Mouse (Mus musculus): Measurements from ENCODE around the gene Iqcd. TPM values are rescaled to one million over a fixed set of nuclear protein-coding genes. Genes with fewer than 3 reads are reported as not detected.

The Iqcd gene
- polyA plus RNA-seq, 1 experiment from 2014 or later: 1.7 TPM

DNA sequence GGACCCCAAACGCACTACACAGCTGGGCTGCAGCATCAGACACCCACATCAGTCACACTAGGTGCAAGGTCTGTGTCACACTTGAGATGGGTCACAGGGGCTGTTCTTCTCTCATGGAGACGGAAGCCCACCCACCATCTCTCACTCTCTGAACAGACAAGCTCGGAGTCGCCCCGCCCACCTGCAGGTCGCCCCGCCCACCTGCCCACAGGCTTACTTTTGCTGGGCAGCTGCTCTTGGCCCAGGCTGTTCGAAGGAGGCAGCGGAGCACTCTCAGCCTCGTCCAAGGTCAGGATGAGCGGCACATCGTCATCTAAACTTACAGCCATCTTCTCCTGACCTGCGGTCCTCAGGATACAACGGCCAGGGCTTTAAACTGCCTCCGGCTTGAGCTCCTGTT is 3.8 kb upstream of the Iqcd start:
- Histone ChIP-seq H3K4me2 (replicated peaks; ENCODE audit: low read depth, low read length) (no peak overlapping the region), H3K27ac (ENCODE audit: low read length) (no peak overlapping the region), H3K9ac (replicated peaks; ENCODE audit: low read depth) (no peak overlapping the region), H3K27me3 (replicated peaks; ENCODE audit: insufficient read depth, low read length) (no peaks in the 10 kb centered on the region), H3K4me1 (ENCODE audit: insufficient read depth, low read depth, low read length) (peaks cover 11% of the 10 kb centered on the region; the same call in 1 of the 2 replicates), H3K9me3 (ENCODE audit: low read length) (no peaks in the 10 kb centered on the region), H3K4me3 (ENCODE audit: low read depth, low read length) (no peak overlapping the region), H3K36me3 (ENCODE audit: insufficient read depth, low read length) (no peaks in the 10 kb centered on the region; the same call in 1 of the 2 replicates)
- DNase-seq (ENCODE audit: low spot score): no peak
- no peak for TF ChIP-seq EP300 (IDR thresholded peaks at IDR 0.05)
- WGBS: 53% methylated on average over 15 of the region's 15 CpGs
- no peak for ATAC-seq

DNA sequence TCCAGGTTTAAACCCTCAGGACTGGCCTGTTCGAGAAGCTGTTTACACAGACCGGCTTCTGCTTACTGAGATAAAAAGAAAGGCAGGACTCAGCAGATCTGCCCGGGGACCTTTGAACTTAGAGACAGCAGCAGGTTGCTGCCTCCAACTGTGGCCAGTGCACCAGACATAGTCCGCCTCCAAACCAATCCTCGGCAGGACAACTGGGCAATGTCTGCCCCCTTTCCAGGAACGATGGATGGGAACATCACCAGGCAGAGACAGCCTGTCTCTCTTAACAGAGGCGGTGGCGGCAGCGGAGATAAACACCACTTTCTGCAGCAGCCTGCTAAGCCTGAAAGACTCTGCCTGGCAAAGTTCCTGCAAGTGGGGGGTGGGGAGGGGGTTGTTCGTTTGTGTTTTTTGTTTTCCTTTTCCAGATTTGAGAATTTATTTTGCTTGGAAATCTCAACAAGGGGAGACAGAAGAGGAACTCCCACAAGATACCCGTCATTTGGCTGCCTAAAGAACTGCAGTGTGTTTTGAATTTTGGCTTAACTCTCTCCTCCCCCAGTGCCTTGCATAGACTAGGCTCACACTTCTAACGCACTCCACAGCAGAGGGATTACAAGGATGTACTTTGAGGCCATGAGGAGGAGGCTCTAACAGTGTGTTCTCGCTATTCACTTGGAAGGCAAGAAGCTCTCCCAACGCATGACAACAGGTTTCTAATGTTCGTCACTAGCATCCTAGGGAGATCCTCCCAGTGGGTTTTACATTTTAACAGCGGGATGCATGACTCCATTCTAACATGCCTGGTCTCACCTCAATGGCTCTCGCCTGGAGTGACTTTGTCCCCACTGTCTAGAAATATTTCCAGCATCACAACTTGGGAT is 1.8 kb upstream of the Iqcd start:
- ATAC-seq (no peak), DNase-seq (ENCODE audit: low spot score) (peak; percentile 41)
- TF ChIP-seq EP300 (IDR thresholded peaks at IDR 0.05) (no peak), CTCF (IDR thresholded peaks at IDR 0.05) (no peak)

DNA sequence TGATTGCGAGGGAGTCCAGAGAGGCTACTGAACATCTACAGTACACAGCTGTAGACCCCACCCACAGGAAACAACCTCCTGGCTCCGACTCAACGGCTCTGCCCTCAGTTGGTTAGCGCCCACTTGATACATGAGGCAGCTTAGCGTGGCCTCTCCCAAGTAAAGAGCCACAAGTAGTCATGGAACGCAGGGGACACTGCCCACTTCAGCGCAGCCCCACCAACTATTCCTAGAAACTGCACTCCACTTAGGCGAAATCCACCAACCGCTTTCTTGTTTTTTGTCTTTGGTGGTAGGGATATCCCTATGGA is 1.2 kb upstream of the Iqcd start:
- ATAC-seq (peak; percentile 17), DNase-seq (ENCODE audit: low spot score) (peak; percentile 77)
- H3K27ac ChIP-seq (ENCODE audit: low read length): 0 out of 2 replicates have a peak overlapping the region, but pooled peaks have one; percentile 77
- no peaks in the 10 kb centered on the region; the same call in 1 of the 2 replicates for H3K36me3 ChIP-seq (ENCODE audit: insufficient read depth, low read length)
- H3K4me2 ChIP-seq (replicated peaks; ENCODE audit: low read depth, low read length): peak overlapping the region; percentile 97
- no peaks in the 10 kb centered on the region for H3K9me3 ChIP-seq (ENCODE audit: low read length)
- H3K27me3 ChIP-seq (replicated peaks; ENCODE audit: insufficient read depth, low read length): no peaks in the 10 kb centered on the region
- H3K9ac ChIP-seq (replicated peaks; ENCODE audit: low read depth): no peak overlapping the region
- peaks cover 11% of the 10 kb centered on the region; the same call in 1 of the 2 replicates for H3K4me1 ChIP-seq (ENCODE audit: insufficient read depth, low read depth, low read length)
- TF ChIP-seq CTCF (IDR thresholded peaks at IDR 0.05) (no peak), EP300 (IDR thresholded peaks at IDR 0.05) (peak; percentile 40; the same call in 1 of the 2 replicates)
- peak overlapping the region; percentile 69 for H3K4me3 ChIP-seq (ENCODE audit: low read depth, low read length)
- 6% methylated on average over 9 of the region's 9 CpGs for WGBS

More for the DNA sequence above, 1.8 kb upstream of the Iqcd start:
- Histone ChIP-seq H3K4me3 (ENCODE audit: low read depth, low read length) (peak overlapping the region; percentile 69; the same call in 1 of the 2 replicates), H3K4me2 (replicated peaks; ENCODE audit: low read depth, low read length) (peak overlapping the region; percentile 97), H3K4me1 (ENCODE audit: insufficient read depth, low read depth, low read length) (peaks cover 11% of the 10 kb centered on the region; the same call in 1 of the 2 replicates), H3K9me3 (ENCODE audit: low read length) (no peaks in the 10 kb centered on the region), H3K36me3 (ENCODE audit: insufficient read depth, low read length) (no peaks in the 10 kb centered on the region; the same call in 1 of the 2 replicates), H3K27me3 (replicated peaks; ENCODE audit: insufficient read depth, low read length) (no peaks in the 10 kb centered on the region), H3K9ac (replicated peaks; ENCODE audit: low read depth) (no peak overlapping the region), H3K27ac (ENCODE audit: low read length) (peak overlapping the region; percentile 22; the same call in 1 of the 2 replicates)
- WGBS: 11% methylated on average over 17 of the region's 17 CpGs

DNA sequence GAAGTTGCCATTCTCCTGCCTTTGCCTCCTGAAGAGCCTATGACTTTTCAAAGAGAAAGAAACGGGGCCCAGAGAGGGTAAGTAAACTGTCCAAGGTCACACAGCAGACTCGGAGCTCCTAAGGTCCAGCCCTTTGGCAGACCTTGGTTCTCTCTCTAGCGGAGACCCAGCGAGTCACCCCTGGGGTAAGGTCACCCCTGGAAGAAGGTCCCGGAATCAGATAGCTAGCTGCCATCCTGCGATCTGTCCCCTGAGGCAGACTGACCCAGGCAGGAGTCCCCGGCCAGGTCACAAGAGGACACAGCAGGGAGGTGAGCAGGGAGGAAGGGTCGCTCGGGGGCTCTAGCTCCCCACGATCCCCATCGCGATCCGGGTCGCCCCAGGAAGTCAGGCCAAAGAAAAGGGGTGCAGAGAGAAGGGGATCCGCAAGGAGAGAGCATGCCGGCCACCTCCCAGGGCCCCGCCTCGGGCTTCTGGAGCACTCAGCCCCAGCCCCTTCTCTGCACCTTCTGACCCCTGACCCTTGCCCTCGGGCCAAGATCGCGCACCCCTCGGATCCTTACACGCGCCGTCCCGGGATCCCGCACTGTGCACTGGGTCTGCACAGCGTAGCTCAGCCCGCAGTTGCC is 762 bp upstream of the Iqcd start:
- 2% methylated on average over 29 of the region's 29 CpGs for WGBS
- TF ChIP-seq EP300 (IDR thresholded peaks at IDR 0.05) (no peak), CTCF (IDR thresholded peaks at IDR 0.05) (no peak)
- ATAC-seq (no peak), DNase-seq (ENCODE audit: low spot score) (no peak)
- Histone ChIP-seq H3K4me3 (ENCODE audit: low read depth, low read length) (peak overlapping the region; percentile 69), H3K9ac (replicated peaks; ENCODE audit: low read depth) (peak overlapping the region; percentile 54), H3K4me1 (ENCODE audit: insufficient read depth, low read depth, low read length) (peaks cover 11% of the 10 kb centered on the region; the same call in 1 of the 2 replicates), H3K27ac (ENCODE audit: low read length) (peak overlapping the region; percentile 77), H3K9me3 (ENCODE audit: low read length) (no peaks in the 10 kb centered on the region), H3K36me3 (ENCODE audit: insufficient read depth, low read length) (no peaks in the 10 kb centered on the region; the same call in 1 of the 2 replicates), H3K4me2 (replicated peaks; ENCODE audit: low read depth, low read length) (peak overlapping the region; percentile 97), H3K27me3 (replicated peaks; ENCODE audit: insufficient read depth, low read length) (no peaks in the 10 kb centered on the region)

DNA sequence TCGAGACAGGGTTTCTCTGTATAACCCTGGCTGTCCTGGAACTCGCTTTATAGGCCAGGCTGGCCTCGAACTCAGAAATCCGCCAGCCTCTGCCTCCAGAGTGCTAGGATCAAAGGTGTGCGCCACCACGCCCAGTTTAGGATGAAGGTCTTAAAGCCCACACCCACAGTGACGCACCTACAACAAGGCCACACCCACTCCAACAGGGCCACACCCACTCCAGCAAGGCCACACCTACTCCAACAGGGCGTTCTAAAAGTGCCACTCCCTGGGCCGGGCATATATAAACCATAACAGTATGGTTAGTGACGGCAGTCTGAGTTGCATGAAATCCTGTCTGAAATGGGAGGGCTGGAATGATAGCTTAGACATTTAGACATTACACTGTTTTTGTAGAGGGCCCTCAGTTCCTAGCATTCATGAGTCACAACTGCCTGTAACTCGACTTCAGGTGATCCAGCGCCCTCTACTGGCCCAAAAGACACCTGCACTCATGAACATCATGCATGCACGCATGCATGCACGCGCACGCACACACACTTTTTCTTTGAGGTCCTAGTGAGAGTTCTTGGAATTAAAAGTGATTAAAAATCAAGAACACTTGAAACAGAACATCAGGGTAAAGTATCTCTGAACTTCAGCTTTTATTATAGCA is 1.7 kb downstream of the Iqcd start:
- 72% methylated on average over 16 of the region's 16 CpGs for WGBS
- Histone ChIP-seq H3K27ac (ENCODE audit: low read length) (no peak overlapping the region), H3K27me3 (replicated peaks; ENCODE audit: insufficient read depth, low read length) (no peaks in the 10 kb centered on the region), H3K4me2 (replicated peaks; ENCODE audit: low read depth, low read length) (no peak overlapping the region), H3K9ac (replicated peaks; ENCODE audit: low read depth) (no peak overlapping the region), H3K4me1 (ENCODE audit: insufficient read depth, low read depth, low read length) (peaks cover 11% of the 10 kb centered on the region; the same call in 1 of the 2 replicates), H3K36me3 (ENCODE audit: insufficient read depth, low read length) (no peaks in the 10 kb centered on the region), H3K9me3 (ENCODE audit: low read length) (no peaks in the 10 kb centered on the region), H3K4me3 (ENCODE audit: low read depth, low read length) (no peak overlapping the region)
- TF ChIP-seq CTCF (IDR thresholded peaks at IDR 0.05): peak; percentile 67
- TF ChIP-seq EP300 (IDR thresholded peaks at IDR 0.05): no peak
- DNase-seq (ENCODE audit: low spot score): no peak
- no peak for ATAC-seq

DNA sequence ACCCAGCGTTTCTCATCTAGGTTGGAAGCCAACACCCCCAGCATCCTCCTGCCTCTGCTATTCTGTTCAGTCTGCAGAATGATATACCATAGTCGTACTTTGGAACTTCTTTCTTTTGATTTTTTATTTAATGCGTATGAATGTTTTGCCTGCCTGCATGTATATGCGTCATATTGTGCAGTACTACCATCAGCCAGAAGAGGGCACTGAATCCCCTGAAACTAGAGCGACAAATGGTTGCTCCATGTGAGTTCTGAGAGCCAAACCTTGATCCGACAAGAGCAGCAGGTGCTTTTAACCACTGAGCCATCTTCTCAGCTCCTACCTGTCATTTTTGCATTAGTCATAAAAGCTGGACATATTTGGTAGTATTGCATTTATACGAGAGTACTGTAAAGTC is 3.3 kb downstream of the Iqcd start:
- Histone ChIP-seq H3K36me3 (ENCODE audit: insufficient read depth, low read length) (no peaks in the 10 kb centered on the region), H3K9ac (replicated peaks; ENCODE audit: low read depth) (no peak overlapping the region), H3K4me2 (replicated peaks; ENCODE audit: low read depth, low read length) (no peak overlapping the region), H3K4me3 (ENCODE audit: low read depth, low read length) (no peak overlapping the region), H3K27ac (ENCODE audit: low read length) (no peak overlapping the region), H3K9me3 (ENCODE audit: low read length) (no peaks in the 10 kb centered on the region), H3K4me1 (ENCODE audit: insufficient read depth, low read depth, low read length) (peaks cover 9% of the 10 kb centered on the region; the same call in 1 of the 2 replicates), H3K27me3 (replicated peaks; ENCODE audit: insufficient read depth, low read length) (no peaks in the 10 kb centered on the region)
- TF ChIP-seq CTCF (IDR thresholded peaks at IDR 0.05): peak; percentile 61
- TF ChIP-seq EP300 (IDR thresholded peaks at IDR 0.05): no peak
- DNase-seq (ENCODE audit: low spot score) (no peak), ATAC-seq (no peak)
- WGBS: 65% methylated on average over 7 of the region's 7 CpGs
